Mouse (Mus musculus) embryonic facial prominence, embryonic 14.5 days (tissue): ENCODE measurements around the gene Mgat5b. TPM values are rescaled to one million over a fixed set of nuclear protein-coding genes. Genes with fewer than 3 reads are reported as not detected.

Experiments
- ATAC-seq: fragments of 200-750 bp; cut with Nextera tagmentation; 2 replicates; pipeline ENCODE4 v1.8.0; 2017; ENCODE audit warnings: low read depth, moderate number of reproducible peaks, moderate TSS enrichment
- DNase-seq: peaks from one replicate; pipeline ENCODE4 v3.0.0-alpha.2; 2015; ENCODE audit warnings: low spot score
- H3K27ac ChIP-seq: fragments of 300-500 bp; sonication (generic); replicated peaks from 2 replicates; pipeline ENCODE4 v1.5.1; 2014; ENCODE audit warnings: low read depth, mild to moderate bottlenecking, low read length, moderate library complexity
- H3K27me3 ChIP-seq: fragments of 300-500 bp; sonication (generic); replicated peaks from 2 replicates; pipeline ENCODE4 v1.6.1; 2014; ENCODE audit warnings: low read length; ENCODE audit not compliant: control insufficient read depth, insufficient read depth
- H3K36me3 ChIP-seq: fragments of 300-500 bp; sonication (generic); 2 replicates; pipeline ENCODE4 v1.6.1; 2014; ENCODE audit warnings: low read length, mixed read lengths; ENCODE audit not compliant: control insufficient read depth, insufficient read depth
- H3K4me1 ChIP-seq: fragments of 300-500 bp; sonication (generic); 2 replicates; pipeline ENCODE4 v1.6.1; 2014; ENCODE audit warnings: antibody characterized with exemption, low read length; ENCODE audit not compliant: control insufficient read depth, insufficient read depth
- H3K4me2 ChIP-seq: fragments of 300-500 bp; sonication (generic); 2 replicates; pipeline ENCODE4 v1.6.1; 2014; ENCODE audit warnings: low read depth, mild to moderate bottlenecking, low read length, moderate library complexity, mixed read lengths
- H3K4me3 ChIP-seq: fragments of 300-500 bp; sonication (generic); 2 replicates; pipeline ENCODE4 v1.5.1; 2014; ENCODE audit warnings: low read depth, mild to moderate bottlenecking, low read length
- H3K9ac ChIP-seq: fragments of 300-500 bp; sonication (generic); 2 replicates; pipeline ENCODE4 v1.6.1; 2014; ENCODE audit warnings: low read depth, mild to moderate bottlenecking, low read length, moderate library complexity, mixed read lengths
- H3K9me3 ChIP-seq: fragments of 300-500 bp; sonication (generic); 2 replicates; pipeline ENCODE4 v1.6.1; 2016; ENCODE audit warnings: low read length; ENCODE audit not compliant: control insufficient read depth
- WGBS: fragments of 180-500 bp; shearing (Covaris S2); extraction: QIAGEN DNeasy Blood & Tissue Kit; methylation state at CpG from one replicate; pipeline ENCODE4 v1.1.7; 2014; 5-methylcytosine and 5-hydroxymethylcytosine counted together
- polyA plus RNA-seq: library from polyadenylated mRNA; unstranded; fragments of >200 nt; fragmentation: Nextera tagmentation; extraction: Ambion mirVana; gene quantifications from 2 replicates; pipeline ENCODE4 v1.2.1, GENCODE M21; 2014

The Mgat5b gene
- polyA plus RNA-seq, 1 experiment from 2014 or later: 1.1 TPM

DNA sequence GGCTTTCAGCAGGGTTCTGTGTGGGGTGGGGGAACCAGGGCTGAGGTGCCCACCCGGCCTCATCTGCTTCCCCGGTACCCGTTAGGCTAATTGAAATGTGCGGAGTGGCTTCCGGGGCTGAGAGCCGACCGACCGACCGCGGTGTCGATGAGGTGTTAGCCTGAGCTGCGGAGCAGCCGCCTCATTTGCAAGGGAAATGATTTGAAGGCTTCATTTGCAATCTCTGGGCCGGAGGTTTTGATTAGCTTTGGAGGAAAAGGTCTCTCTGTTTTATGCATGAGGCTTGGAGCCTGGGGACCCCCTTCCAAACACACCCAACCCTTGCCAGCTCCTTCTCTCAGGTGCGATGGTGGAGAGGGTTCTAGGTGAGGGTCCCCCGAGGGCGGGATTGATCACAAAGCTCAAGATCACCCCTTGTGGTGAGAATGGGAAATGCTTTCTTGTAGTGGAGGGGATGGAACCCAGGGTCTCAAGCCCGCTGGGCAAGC lies 75.5 kb downstream of the Mgat5b start:
- 3% methylated on average over 18 of the region's 18 CpGs for WGBS
- peak overlapping the region; percentile 9; the same call in 1 of the 2 replicates for H3K4me3 ChIP-seq
- DNase-seq (peak; percentile 41), ATAC-seq (no peak)
- no peaks in the 10 kb centered on the region for H3K4me1 ChIP-seq
- no peaks in the 10 kb centered on the region for H3K9me3 ChIP-seq
- H3K27ac ChIP-seq: no peak overlapping the region
- no peak overlapping the region for H3K9ac ChIP-seq
- peak overlapping the region; percentile 27 for H3K4me2 ChIP-seq
- peaks cover 21% of the 10 kb centered on the region for H3K27me3 ChIP-seq
- H3K36me3 ChIP-seq: no peaks in the 10 kb centered on the region

DNA sequence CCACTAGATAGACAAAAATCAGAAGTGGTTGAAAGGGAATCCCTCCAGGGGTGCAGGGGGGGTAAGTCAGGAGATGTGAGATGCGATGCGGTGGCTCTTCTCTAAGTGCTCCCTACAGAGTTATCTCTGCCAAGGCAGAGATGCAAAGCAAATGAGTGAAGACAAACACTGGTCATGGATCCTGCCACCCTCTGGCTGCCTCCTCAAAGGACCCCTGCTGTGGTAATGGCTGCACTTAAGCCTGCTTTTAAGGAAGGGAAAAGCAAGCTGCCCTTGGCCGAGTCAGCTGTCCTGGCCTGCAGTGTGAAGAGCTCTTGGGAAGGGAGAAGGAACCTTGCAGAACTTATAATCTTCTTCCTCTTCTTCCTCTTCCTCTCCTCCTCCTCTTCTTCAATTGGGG lies 78.3 kb downstream of the Mgat5b start:
- 36% methylated on average over 3 of the region's 3 CpGs for WGBS
- ATAC-seq: no peak
- no peak overlapping the region for H3K4me2 ChIP-seq
- no peak overlapping the region for H3K27ac ChIP-seq
- no peak overlapping the region for H3K4me3 ChIP-seq
- H3K9me3 ChIP-seq: no peaks in the 10 kb centered on the region
- 0 out of 2 replicates have a peak, but pooled peaks cover 3% of the 10 kb centered on the region for H3K4me1 ChIP-seq
- H3K9ac ChIP-seq: no peak overlapping the region
- H3K27me3 ChIP-seq: peaks cover 21% of the 10 kb centered on the region
- no peak for DNase-seq
- no peaks in the 10 kb centered on the region for H3K36me3 ChIP-seq

DNA sequence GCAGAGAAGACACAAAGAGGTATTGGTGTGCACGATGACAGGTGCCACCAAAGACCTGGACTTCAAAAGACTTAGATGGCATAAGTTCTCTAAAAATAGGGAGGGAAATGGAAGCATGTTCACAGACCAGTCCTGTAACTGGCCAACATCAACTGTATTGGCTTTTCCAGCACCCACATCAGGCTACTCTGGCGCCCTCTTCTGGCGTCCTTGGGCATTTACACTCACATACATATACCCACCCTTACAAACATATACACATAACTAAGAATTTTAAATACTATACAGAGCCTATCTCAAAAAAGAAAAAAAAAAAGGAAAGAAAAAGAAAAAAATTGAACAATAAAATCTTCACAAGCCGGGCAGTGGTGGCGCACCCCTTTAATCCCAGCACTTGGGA lies 80.3 kb downstream of the Mgat5b start:
- Histone ChIP-seq H3K27me3 (peaks cover 14% of the 10 kb centered on the region), H3K9me3 (no peaks in the 10 kb centered on the region), H3K36me3 (no peaks in the 10 kb centered on the region), H3K4me1 (peaks cover 4% of the 10 kb centered on the region; the same call in 1 of the 2 replicates), H3K4me3 (no peak overlapping the region), H3K27ac (no peak overlapping the region), H3K9ac (no peak overlapping the region), H3K4me2 (no peak overlapping the region)
- no peak for DNase-seq
- ATAC-seq: no peak
- 94% methylated on average over 5 of the region's 5 CpGs for WGBS

DNA sequence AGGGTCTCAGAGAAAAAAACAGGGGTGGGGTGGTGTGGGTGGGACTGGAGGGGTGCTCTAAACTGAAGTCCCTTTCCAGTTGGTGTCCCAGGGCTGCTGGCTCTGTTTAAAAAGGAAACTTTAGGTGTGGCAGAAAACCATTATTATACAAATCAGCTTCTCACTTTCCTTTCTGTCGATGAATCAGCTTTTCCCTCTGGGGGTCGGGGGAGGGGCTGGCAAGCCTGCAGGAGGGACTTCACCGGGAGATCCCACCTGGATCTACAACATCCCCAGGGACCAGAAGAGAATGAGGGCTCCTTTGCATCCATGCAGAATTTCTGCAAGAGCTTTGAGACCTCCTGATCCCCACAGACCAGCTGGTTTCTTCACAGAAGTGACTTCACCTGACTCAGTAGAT lies 81.6 kb downstream of the Mgat5b start:
- H3K36me3 ChIP-seq: no peaks in the 10 kb centered on the region
- no peak overlapping the region for H3K4me3 ChIP-seq
- no peak overlapping the region for H3K9ac ChIP-seq
- no peak for DNase-seq
- WGBS: 0% methylated on average over 2 of the region's 3 CpGs
- H3K9me3 ChIP-seq: no peaks in the 10 kb centered on the region
- no peak for ATAC-seq
- no peak overlapping the region for H3K4me2 ChIP-seq
- no peak overlapping the region for H3K27ac ChIP-seq
- 0 out of 2 replicates have a peak, but pooled peaks cover 6% of the 10 kb centered on the region for H3K27me3 ChIP-seq
- H3K4me1 ChIP-seq: peaks cover 9% of the 10 kb centered on the region; the same call in 1 of the 2 replicates

GRCm38 (mm10) chr11:117001789-117002188 lies 83.1 kb downstream of the Mgat5b start:
- no peaks in the 10 kb centered on the region for H3K36me3 ChIP-seq
- H3K27ac ChIP-seq: no peak overlapping the region
- H3K4me2 ChIP-seq: no peak overlapping the region
- no peaks in the 10 kb centered on the region for H3K9me3 ChIP-seq
- H3K9ac ChIP-seq: no peak overlapping the region
- H3K4me1 ChIP-seq: peaks cover 9% of the 10 kb centered on the region; the same call in 1 of the 2 replicates
- 0 out of 2 replicates have a peak, but pooled peaks cover 6% of the 10 kb centered on the region for H3K27me3 ChIP-seq
- ATAC-seq: no peak
- no peak for DNase-seq
- no peak overlapping the region for H3K4me3 ChIP-seq
- 51% methylated on average over 4 of the region's 4 CpGs for WGBS

DNA sequence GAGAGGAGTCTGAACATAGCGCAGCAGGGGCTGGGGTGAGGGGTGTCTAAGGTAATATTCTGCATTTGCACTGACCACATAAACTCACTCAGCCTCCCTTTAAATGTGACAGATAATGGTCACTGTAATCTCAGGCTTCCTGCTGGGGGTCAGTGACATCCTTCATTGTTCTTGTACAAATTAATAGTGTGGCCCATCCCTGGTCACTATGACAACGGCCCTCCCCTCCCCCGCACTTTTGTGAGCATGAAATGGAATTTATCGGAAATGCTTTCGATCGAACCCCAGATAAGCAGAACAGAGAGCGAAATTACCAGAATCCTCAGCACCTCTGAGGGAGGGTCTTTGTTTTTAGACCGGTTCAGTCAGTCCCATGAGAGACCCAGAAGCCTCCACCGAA lies 84.8 kb downstream of the Mgat5b start:
- Histone ChIP-seq H3K4me2 (peak overlapping the region; percentile 25), H3K4me3 (no peak overlapping the region), H3K27ac (no peak overlapping the region), H3K9ac (no peak overlapping the region), H3K9me3 (no peaks in the 10 kb centered on the region), H3K4me1 (peaks cover 9% of the 10 kb centered on the region; the same call in 1 of the 2 replicates), H3K36me3 (no peaks in the 10 kb centered on the region), H3K27me3 (0 out of 2 replicates have a peak, but pooled peaks cover 6% of the 10 kb centered on the region)
- DNase-seq (no peak), ATAC-seq (no peak)
- WGBS: 37% methylated on average over 9 of the region's 9 CpGs

GRCm38 (mm10) chr11:117004277-117004676 lies 85.6 kb downstream of the Mgat5b start:
- Histone ChIP-seq H3K4me3 (no peak overlapping the region), H3K9me3 (no peaks in the 10 kb centered on the region), H3K9ac (no peak overlapping the region), H3K27me3 (0 out of 2 replicates have a peak, but pooled peaks cover 6% of the 10 kb centered on the region), H3K4me1 (peaks cover 9% of the 10 kb centered on the region; the same call in 1 of the 2 replicates), H3K27ac (no peak overlapping the region), H3K4me2 (peak overlapping the region; percentile 25; the same call in 1 of the 2 replicates), H3K36me3 (no peaks in the 10 kb centered on the region)
- DNase-seq (peak; percentile 45), ATAC-seq (0 out of 2 replicates have a peak, but pooled peaks have one; percentile 41)
- WGBS: 14% methylated on average over 9 of the region's 9 CpGs

GRCm38 (mm10) chr11:117017462-117017861 lies 98.8 kb downstream of the Mgat5b start:
- ATAC-seq (no peak), DNase-seq (no peak)
- H3K4me1 ChIP-seq: peaks cover 6% of the 10 kb centered on the region; the same call in 1 of the 2 replicates
- H3K27ac ChIP-seq: no peak overlapping the region
- H3K27me3 ChIP-seq: no peaks in the 10 kb centered on the region
- no peaks in the 10 kb centered on the region for H3K36me3 ChIP-seq
- 43% methylated on average over 4 of the region's 4 CpGs for WGBS
- H3K4me2 ChIP-seq: no peak overlapping the region
- no peak overlapping the region for H3K9ac ChIP-seq
- H3K4me3 ChIP-seq: no peak overlapping the region
- 0 out of 2 replicates have a peak, but pooled peaks cover under 1% of the 10 kb centered on the region for H3K9me3 ChIP-seq

- Histone ChIP-seq H3K27ac (no peak overlapping the region), H3K4me3 (no peak overlapping the region), H3K4me2 (peak overlapping the region; percentile 25; the same call in 1 of the 2 replicates), H3K9ac (no peak overlapping the region; the same call in 1 of the 2 replicates), H3K9me3 (peaks cover 2% of the 10 kb centered on the region), H3K4me1 (peaks cover 6% of the 10 kb centered on the region; the same call in 1 of the 2 replicates), H3K27me3 (no peaks in the 10 kb centered on the region), H3K36me3 (no peaks in the 10 kb centered on the region)
- 5% methylated on average over 8 of the region's 8 CpGs for WGBS
- ATAC-seq: peak; percentile 87
- DNase-seq: peak; percentile 97
Measured at GRCm38 (mm10) chr11:117018410-117018809, 99.7 kb downstream of the Mgat5b start.
